Mouse (Mus musculus) myocyte (in vitro differentiated cells): ENCODE data around the gene Rangap1. TPM values are rescaled to one million over a fixed set of nuclear protein-coding genes. Genes with fewer than 3 reads are reported as not detected.
A peak's percentile ranks its signal among the peaks of the same experiment; 100 is the strongest.

Experiments used
- H3K27me3 ChIP-seq: one replicate; pipeline ENCODE4 v1.6.1; 2011; ENCODE audit not compliant: control insufficient read depth, insufficient read depth, insufficient read length
- H3K36me3 ChIP-seq: one replicate; pipeline ENCODE4 v1.6.1; 2011; ENCODE audit not compliant: control insufficient read depth, insufficient read depth
- H3K4me2 ChIP-seq: one replicate; pipeline ENCODE4 v1.6.1; 2011; ENCODE audit warnings: low read depth, control low read depth
- H3K4me3 ChIP-seq: one replicate; pipeline ENCODE4 v1.5.1; 2011; ENCODE audit warnings: mild to moderate bottlenecking, control low read depth, moderate library complexity
- H3K79me2 ChIP-seq: one replicate; pipeline ENCODE4 v1.6.1; 2011; ENCODE audit not compliant: control insufficient read depth, insufficient read depth
- H3ac ChIP-seq: one replicate; pipeline ENCODE4 v1.6.1; 2011; ENCODE audit not compliant: control insufficient read depth, insufficient read length
- CEBPB ChIP-seq: IDR thresholded peaks from 2 replicates; pipeline ENCODE4 v1.6.1; 2011; ENCODE audit warnings: mild to moderate bottlenecking, moderate library complexity; ENCODE audit not compliant: poor library complexity, insufficient read depth, severe bottlenecking
- E2F4 ChIP-seq: IDR thresholded peaks from one replicate; pipeline ENCODE4 v1.6.1; 2011; ENCODE audit warnings: mild to moderate bottlenecking, control low read depth, moderate library complexity; ENCODE audit not compliant: insufficient read depth
- MAX ChIP-seq: IDR thresholded peaks from one replicate; pipeline ENCODE4 v1.6.1; 2011; ENCODE audit warnings: low read depth, mild to moderate bottlenecking, control low read depth
- MYOD1 ChIP-seq, 3 experiments: IDR thresholded peaks; one replicate each; pipeline ENCODE4 v1.6.1; 2011; ENCODE audit warnings: control low read depth in 2 of 3, low read depth in 2 of 3, mild to moderate bottlenecking in 2 of 3, moderate library complexity in 1 of 3; ENCODE audit not compliant: insufficient read length in 2 of 3, control insufficient read depth in 1 of 3
- MYOG ChIP-seq, 3 experiments: IDR thresholded peaks; one replicate each; pipeline ENCODE4 v1.6.1; 2011; ENCODE audit warnings: control low read depth in 2 of 3, low read depth in 2 of 3, mild to moderate bottlenecking in 2 of 3; ENCODE audit not compliant: insufficient read length in 2 of 3, control insufficient read depth in 1 of 3, insufficient read depth in 1 of 3
- POLR2A ChIP-seq: IDR thresholded peaks from one replicate; pipeline ENCODE4 v1.6.1; 2011; ENCODE audit warnings: low read depth, mild to moderate bottlenecking, control low read depth, moderate library complexity; ENCODE audit not compliant: insufficient read length
- POLR2AphosphoS2 ChIP-seq: IDR thresholded peaks from one replicate; pipeline ENCODE4 v1.6.1; 2011; ENCODE audit warnings: low read depth, control low read depth; ENCODE audit not compliant: insufficient read length
- REST ChIP-seq: IDR thresholded peaks from one replicate; pipeline ENCODE4 v1.6.1; 2011; ENCODE audit warnings: mild to moderate bottlenecking, control low read depth, moderate library complexity; ENCODE audit not compliant: insufficient read depth, insufficient read length
- SRF ChIP-seq: IDR thresholded peaks from one replicate; pipeline ENCODE4 v1.6.1; 2011; ENCODE audit warnings: low read depth; ENCODE audit not compliant: control insufficient read depth, insufficient read length
- TCF12 ChIP-seq: IDR thresholded peaks from one replicate; pipeline ENCODE4 v1.6.1; 2011; ENCODE audit warnings: mild to moderate bottlenecking, control low read depth; ENCODE audit not compliant: poor library complexity, insufficient read depth, severe bottlenecking
- TCF3 ChIP-seq: IDR thresholded peaks from one replicate; pipeline ENCODE4 v1.6.1; 2011; ENCODE audit warnings: low read depth, control low read depth; ENCODE audit not compliant: insufficient read length
- USF1 ChIP-seq: IDR thresholded peaks from one replicate; pipeline ENCODE4 v1.6.1; 2011; ENCODE audit warnings: low read depth, mild to moderate bottlenecking, control low read depth, moderate library complexity
- polyA plus RNA-seq: library from polyadenylated mRNA; unstranded; fragments of >200 nt; fragmentation: generic; extraction: Trizol; gene quantifications from one replicate; pipeline ENCODE4 v1.2.1, GENCODE M21; 2012; ENCODE audit warnings: missing spikeins

Rangap1 gene
- polyA plus RNA-seq, 1 experiment = 96.6 TPM

DNA sequence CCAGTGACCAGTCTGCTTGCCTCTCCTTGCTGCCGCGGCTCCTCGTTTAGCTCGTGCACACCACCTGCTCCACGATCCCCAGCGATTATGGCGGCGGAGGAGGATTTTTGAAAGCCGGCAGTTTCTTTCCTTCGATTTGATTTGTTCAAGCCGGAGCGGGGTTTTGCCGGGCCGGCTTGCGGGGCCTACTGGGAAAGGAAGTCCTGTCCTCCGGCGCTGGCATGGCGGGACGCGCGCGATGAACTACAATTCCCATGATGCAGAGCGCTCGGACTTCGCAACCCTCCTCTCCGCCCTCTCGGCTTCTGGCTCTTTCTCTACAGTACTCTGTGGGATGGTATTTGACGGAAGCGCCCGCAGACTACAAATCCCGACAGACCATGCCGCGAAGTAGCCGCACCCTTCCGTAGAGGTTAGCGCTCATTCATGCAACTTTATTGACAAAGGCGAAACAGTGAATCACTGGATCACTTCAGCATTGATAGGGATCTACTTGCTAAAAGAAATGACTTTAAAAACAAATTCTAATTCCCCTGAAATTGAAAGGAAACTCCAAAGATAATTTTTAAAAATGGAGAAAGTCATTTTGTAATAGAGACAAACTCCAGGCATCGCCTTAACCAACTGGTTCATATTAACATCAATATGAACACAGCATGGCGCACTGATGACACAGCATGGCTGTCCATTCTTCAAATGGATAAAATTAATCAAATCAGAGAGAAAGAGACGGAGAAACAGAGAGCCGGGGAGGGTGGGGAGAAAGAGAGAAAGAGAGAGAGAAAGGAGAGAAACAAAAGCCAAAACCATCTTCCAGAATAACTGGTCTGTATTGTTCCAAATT is 15.3 kb downstream of the Rangap1 start:
- H3K36me3 ChIP-seq = no peaks in the 10 kb centered on the region
- H3K79me2 ChIP-seq = peaks cover 46% of the 10 kb centered on the region
- H3K27me3 ChIP-seq = no peaks in the 10 kb centered on the region
- H3ac ChIP-seq = peak overlapping the region; percentile 70
- peak overlapping the region; percentile 91 for H3K4me3 ChIP-seq
- H3K4me2 ChIP-seq = peak overlapping the region; percentile 52
- no peak for TF ChIP-seq TCF3
- TF ChIP-seq POLR2A = peak; percentile 90
- peak; percentile 2 for TF ChIP-seq MAX
- peak; percentile 42 for TF ChIP-seq SRF
- peak; percentile 50 for TF ChIP-seq CEBPB
- TF ChIP-seq TCF12 = no peak
- peak; percentile 81 for TF ChIP-seq E2F4
- TF ChIP-seq USF1 = no peak
- TF ChIP-seq MYOG (IDR thresholded peaks at IDR 0.05; ENCODE audit: control insufficient read depth in 1 of 3, insufficient read depth in 1 of 3, insufficient read length in 2 of 3, low read depth in 2 of 3) = peak in 1 of 3 experiments; percentile 16
- TF ChIP-seq POLR2AphosphoS2 = peak; percentile 91
- peak in 2 of 3 experiments; percentile 34 to 44 for TF ChIP-seq MYOD1 (IDR thresholded peaks at IDR 0.05; ENCODE audit: control insufficient read depth in 1 of 3, insufficient read length in 2 of 3, low read depth in 2 of 3)
- peak; percentile 25 for TF ChIP-seq REST

GRCm38 (mm10) chr15:81729241-81729791 is 16.0 kb downstream of the Rangap1 start:
- peak overlapping the region; percentile 89 for H3K4me2 ChIP-seq
- peak overlapping the region; percentile 91 for H3K4me3 ChIP-seq
- peak overlapping the region; percentile 70 for H3ac ChIP-seq
- peaks cover 53% of the 10 kb centered on the region for H3K79me2 ChIP-seq
- peaks cover 1% of the 10 kb centered on the region for H3K36me3 ChIP-seq
- H3K27me3 ChIP-seq = no peaks in the 10 kb centered on the region
- no peak for TF ChIP-seq CEBPB
- peak in 1 of 3 experiments; percentile 29 for TF ChIP-seq MYOG (IDR thresholded peaks at IDR 0.05; ENCODE audit: control insufficient read depth in 1 of 3, insufficient read depth in 1 of 3, insufficient read length in 2 of 3, low read depth in 2 of 3)
- TF ChIP-seq REST = no peak
- peak; percentile 22 for TF ChIP-seq POLR2A
- TF ChIP-seq POLR2AphosphoS2 = no peak
- peak in 1 of 3 experiments; percentile 36 for TF ChIP-seq MYOD1 (IDR thresholded peaks at IDR 0.05; ENCODE audit: control insufficient read depth in 1 of 3, insufficient read length in 2 of 3, low read depth in 2 of 3)

DNA sequence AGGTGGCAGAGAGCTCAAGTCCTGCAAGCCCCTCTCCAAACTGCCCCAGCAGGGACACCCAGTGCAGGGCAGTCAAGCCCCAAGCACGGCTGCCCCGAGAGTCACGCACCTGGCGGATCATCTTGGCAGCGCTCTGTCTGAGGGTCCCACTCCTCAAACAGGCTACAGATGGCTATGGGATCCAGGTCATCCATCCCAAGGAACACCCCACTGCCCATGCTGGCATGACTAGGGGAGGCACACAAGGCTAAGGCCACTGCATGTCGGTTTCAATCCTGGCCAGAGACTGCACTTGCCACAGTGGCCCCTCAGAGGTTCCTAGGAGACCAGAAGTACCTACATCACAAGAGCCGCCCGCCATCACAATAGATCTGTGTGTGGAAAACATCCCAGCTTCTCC is 19.4 kb downstream of the Rangap1 start:
- TF ChIP-seq E2F4 (no peak), POLR2A (peak; percentile 21), POLR2AphosphoS2 (peak; percentile 45)

GRCm38 (mm10) chr15:81723653-81724052 is 21.7 kb downstream of the Rangap1 start:
- H3K36me3 ChIP-seq = peaks cover 48% of the 10 kb centered on the region
- TF ChIP-seq MAX (no peak), POLR2A (no peak), CEBPB (no peak), USF1 (no peak), TCF12 (no peak), TCF3 (no peak), REST (no peak), SRF (no peak), MYOD1 (IDR thresholded peaks at IDR 0.05; ENCODE audit: control insufficient read depth in 1 of 3, insufficient read length in 2 of 3, low read depth in 2 of 3) (no peak), POLR2AphosphoS2 (no peak), MYOG (IDR thresholded peaks at IDR 0.05; ENCODE audit: control insufficient read depth in 1 of 3, insufficient read depth in 1 of 3, insufficient read length in 2 of 3, low read depth in 2 of 3) (no peak), E2F4 (no peak)
- no peak overlapping the region for H3ac ChIP-seq
- H3K27me3 ChIP-seq = no peaks in the 10 kb centered on the region
- H3K4me2 ChIP-seq = no peak overlapping the region
- no peak overlapping the region for H3K4me3 ChIP-seq
- H3K79me2 ChIP-seq = peaks cover 59% of the 10 kb centered on the region

More for the DNA sequence above, 19.4 kb downstream of the Rangap1 start:
- H3K27me3 ChIP-seq = no peaks in the 10 kb centered on the region
- H3K79me2 ChIP-seq = peaks cover 69% of the 10 kb centered on the region
- no peak overlapping the region for H3K4me3 ChIP-seq
- H3K36me3 ChIP-seq = peaks cover 34% of the 10 kb centered on the region
- no peak overlapping the region for H3K4me2 ChIP-seq
- no peak overlapping the region for H3ac ChIP-seq

GRCm38 (mm10) chr15:81722361-81722760 is 23.0 kb downstream of the Rangap1 start:
- Histone ChIP-seq H3K4me3 (no peak overlapping the region), H3K79me2 (peaks cover 46% of the 10 kb centered on the region), H3K36me3 (peaks cover 54% of the 10 kb centered on the region), H3K27me3 (no peaks in the 10 kb centered on the region), H3K4me2 (no peak overlapping the region), H3ac (no peak overlapping the region)
- TF ChIP-seq POLR2A (no peak), USF1 (no peak), POLR2AphosphoS2 (no peak), SRF (no peak), TCF12 (no peak), CEBPB (no peak), REST (no peak), E2F4 (no peak), MAX (no peak), MYOD1 (IDR thresholded peaks at IDR 0.05; ENCODE audit: control insufficient read depth in 1 of 3, insufficient read length in 2 of 3, low read depth in 2 of 3) (no peak), MYOG (IDR thresholded peaks at IDR 0.05; ENCODE audit: control insufficient read depth in 1 of 3, insufficient read depth in 1 of 3, insufficient read length in 2 of 3, low read depth in 2 of 3) (no peak), TCF3 (no peak)
